In genomic region chr11:64600201-64601102, GRCm38 (mm10) we compare ENCODE assay signal across 9 mouse cellular contexts.
A peak's percentile ranks its signal among the peaks of the same experiment; 100 is the strongest.
DNase-seq lines count a peak whose midpoint lies in the region; ATAC-seq and TF ChIP-seq lines count a peak whose summit lies in the region.
"Had no signal": no experiment of that assay in that cellular context is flagged by ENCODE, and none has a peak within 500 bp of the region (broad histone marks: within the 10 kb centered on the region; RNA-seq: fewer than 3 reads in every experiment).

No protein-coding gene starts in this region.

- H3K4me1 ChIP-seq in heart, embryonic 11.5 days (ENCODE audit: control insufficient read depth, insufficient read depth, low read length), result peaks cover 10% of the 10 kb centered on the region; the same call in 1 of the 2 replicates
- no peaks in the 10 kb centered on the region; the same call in 1 of the 2 replicates for H3K4me1 ChIP-seq in kidney, adult 2 months (ENCODE audit: control insufficient read depth, insufficient read depth, low read length)
- H3K4me1 ChIP-seq in liver, embryonic 15.5 days (replicated peaks), result no peaks in the 10 kb centered on the region

- peak overlapping the region; percentile 41; the same call in 1 of the 2 replicates for H3K27ac ChIP-seq in heart, embryonic 11.5 days (ENCODE audit: low read depth, low read length)
- no peak overlapping the region for H3K27ac ChIP-seq in kidney, adult 2 months (ENCODE audit: insufficient read depth, low read depth, low read length)
- H3K27ac ChIP-seq in liver, embryonic 15.5 days (replicated peaks), result no peak overlapping the region
- H3K27ac ChIP-seq: left cerebral cortex, adult 2 months had no signal

- peak; percentile 38 for DNase-seq in gastrocnemius, postnatal 14 days
- DNase-seq in gastrocnemius, postnatal 36 days, result no peak
- DNase-seq in ZHBTc4 (ENCODE audit: low read depth, low spot score), result peak; percentile 40
- DNase-seq in kidney, adult 2 months, result peak; percentile 56
- DNase-seq in retina, embryonic 14.5 days (ENCODE audit: low spot score), result peak; percentile 36
- DNase-seq in cerebellum, adult 9-10 months, result no peak

- no peak overlapping the region for H3K9ac ChIP-seq in heart, embryonic 11.5 days (ENCODE audit: low read depth, low read length)
- H3K9ac ChIP-seq in liver, embryonic 15.5 days, result no peak overlapping the region

- H3K4me3 ChIP-seq in heart, embryonic 11.5 days (ENCODE audit: low read depth, low read length), result no peak overlapping the region
- no peak overlapping the region for H3K4me3 ChIP-seq in kidney, adult 2 months (ENCODE audit: insufficient read depth, low read depth, low read length)
- H3K4me3 ChIP-seq in liver, embryonic 15.5 days (replicated peaks), result no peak overlapping the region
- H3K4me3 ChIP-seq: left cerebral cortex, adult 2 months had no signal

- H3K27me3 ChIP-seq in heart, embryonic 11.5 days (ENCODE audit: control insufficient read depth, insufficient read depth, low read length), result peaks cover 4% of the 10 kb centered on the region; the same call in 1 of the 2 replicates
- H3K27me3 ChIP-seq in kidney, adult 2 months (replicated peaks; ENCODE audit: control insufficient read depth, insufficient read depth, low read length), result no peaks in the 10 kb centered on the region
- H3K27me3 ChIP-seq in liver, embryonic 15.5 days, result no peaks in the 10 kb centered on the region

- H3K36me3 ChIP-seq in heart, embryonic 11.5 days (ENCODE audit: control insufficient read depth, insufficient read depth, low read length), result no peaks in the 10 kb centered on the region
- no peaks in the 10 kb centered on the region for H3K36me3 ChIP-seq in kidney, adult 2 months (ENCODE audit: control insufficient read depth, insufficient read depth, low read length)
- H3K36me3 ChIP-seq in liver, embryonic 15.5 days (replicated peaks), result no peaks in the 10 kb centered on the region

- H3K4me2 ChIP-seq in heart, embryonic 11.5 days, result no peak overlapping the region
- no peak overlapping the region for H3K4me2 ChIP-seq in liver, embryonic 15.5 days

- TF ChIP-seq POLR2A in kidney, adult 2 months (IDR thresholded peaks at IDR 0.05; ENCODE audit: low read depth, low read length), result no peak

- WGBS in heart, embryonic 11.5 days (ENCODE audit: insufficient replicate concordance), result 42% methylated on average over 10 of the region's 10 CpGs
- WGBS in kidney, adult 2 months, result 53% methylated on average over 10 of the region's 10 CpGs
- 14% methylated on average over 10 of the region's 10 CpGs for WGBS in liver, embryonic 15.5 days (ENCODE audit: insufficient replicate concordance)

- H3K9me3 ChIP-seq in heart, embryonic 11.5 days (replicated peaks; ENCODE audit: control insufficient read depth, low read length), result 0 out of 2 replicates have a peak, but pooled peaks cover 3% of the 10 kb centered on the region
- H3K9me3 ChIP-seq in liver, embryonic 15.5 days (replicated peaks), result no peaks in the 10 kb centered on the region

- peak; percentile 68; the same call in 1 of the 2 replicates for ATAC-seq in heart, embryonic 11.5 days (replicated peaks; ENCODE audit: insufficient number of reproducible peaks, low FRiP score, low TSS enrichment)
- ATAC-seq in liver, embryonic 15.5 days (ENCODE audit: insufficient read depth), result peak; percentile 57

- intact Hi-C loops in gastrocnemius, postnatal 14 days (cut with DNase I; ENCODE audit: low total_unique reads), result no loop called here
- intact Hi-C loops in gastrocnemius, postnatal 36 days (cut with DNase I), result no loop called here

- no peak for TF ChIP-seq CTCF in kidney, adult 2 months (conservative IDR thresholded peaks at IDR 0.05; ENCODE audit: insufficient read depth, insufficient read length, low read depth, low read length)

Comparison
In these comparisons a context has a peak if more than half of its experiments do, and no peak if none do; other contexts are left out.
1. DNase-seq: peak in gastrocnemius, postnatal 14 days (single experiment), ZHBTc4 (single experiment), kidney, adult 2 months (single experiment) and retina, embryonic 14.5 days (single experiment); none in gastrocnemius, postnatal 36 days (0 of 2) and cerebellum, adult 9-10 months (single experiment).